Mouse (Mus musculus) thymus, adult 2 months (tissue): Measurements from ENCODE around the gene 9930022D16Rik.

Experiments
- CTCF ChIP-seq: fragments of 200-500 bp; IDR thresholded peaks from 2 replicates; pipeline ENCODE4 v1.5.1; 2012; ENCODE audit warnings: mild to moderate bottlenecking, control low read depth, low read length, moderate library complexity, borderline replicate concordance; ENCODE audit not compliant: control insufficient read depth, poor library complexity, insufficient read depth; ENCODE audit errors: extremely low read depth
- POLR2A ChIP-seq: fragments of 200-500 bp; IDR thresholded peaks from 2 replicates; pipeline ENCODE4 v1.6.1; 2012; ENCODE audit warnings: mild to moderate bottlenecking, low read length, control low read depth, moderate library complexity; ENCODE audit not compliant: control insufficient read depth, poor library complexity, insufficient read depth; ENCODE audit errors: extremely low read depth

DNA sequence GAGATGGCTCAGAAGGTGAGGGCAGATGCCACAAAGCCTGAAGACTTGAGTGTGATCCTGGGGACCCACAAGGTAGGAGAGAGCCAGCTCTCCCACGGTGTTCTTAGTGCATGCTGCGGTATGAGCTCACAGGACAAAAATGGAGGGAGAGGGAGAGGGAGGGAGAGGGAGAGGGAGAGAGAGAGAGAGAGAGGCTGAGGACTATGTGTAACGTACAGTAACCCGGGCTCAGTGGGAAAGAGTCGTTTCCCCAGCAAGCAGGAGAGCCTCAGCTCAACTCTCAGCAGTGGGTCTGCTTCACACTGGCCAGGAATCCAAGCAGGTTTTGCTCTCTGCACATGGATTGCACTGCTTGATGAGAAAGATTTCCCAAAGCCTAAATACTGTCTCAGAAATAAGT lies 25.5 kb downstream of the 9930022D16Rik start:
- TF ChIP-seq POLR2A (no peak), CTCF (no peak)
